Mouse (Mus musculus): ENCODE results near the gene Polr2l. TPM values are rescaled to one million over a fixed set of nuclear protein-coding genes. Genes with fewer than 3 reads are reported as not detected.

The Polr2l gene
- total RNA-seq, 1 experiment from 2014 or later: 47.0 TPM

DNA sequence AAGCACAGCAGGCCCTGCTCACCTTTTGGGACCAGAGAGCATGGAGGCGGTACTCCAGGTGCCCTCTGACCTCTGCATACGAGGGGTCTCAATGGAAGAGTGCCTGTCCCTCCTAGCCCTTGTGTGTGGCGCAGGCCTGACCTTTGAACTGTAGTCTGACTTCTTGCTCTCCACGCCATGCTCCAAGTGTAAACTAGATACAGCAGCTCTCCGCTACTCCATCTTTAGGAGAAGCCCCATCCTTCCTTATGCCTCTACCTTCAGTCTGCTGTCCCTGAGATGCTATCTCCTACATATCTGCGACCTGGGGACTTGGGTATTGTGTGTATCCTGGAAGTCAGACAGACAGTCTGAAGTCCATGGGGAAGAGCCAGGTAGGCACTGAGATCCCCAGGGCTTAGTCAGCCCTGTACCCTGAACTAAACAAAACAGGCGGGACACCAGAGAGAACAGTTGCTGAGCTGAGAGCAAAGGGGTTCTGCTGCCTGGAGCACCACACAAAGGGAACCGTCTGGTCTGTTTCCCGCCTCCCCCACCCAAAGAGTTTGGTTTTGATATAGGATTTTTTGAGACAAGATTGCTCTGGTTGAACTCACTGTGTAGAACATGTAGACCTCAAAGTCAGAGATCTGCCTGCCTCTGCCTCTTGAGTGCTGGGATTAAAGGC is 38.9 kb downstream of the Polr2l start:
- ATAC-seq (replicated peaks; ENCODE audit: low read depth, poor library complexity, severe bottlenecking): no peak

DNA sequence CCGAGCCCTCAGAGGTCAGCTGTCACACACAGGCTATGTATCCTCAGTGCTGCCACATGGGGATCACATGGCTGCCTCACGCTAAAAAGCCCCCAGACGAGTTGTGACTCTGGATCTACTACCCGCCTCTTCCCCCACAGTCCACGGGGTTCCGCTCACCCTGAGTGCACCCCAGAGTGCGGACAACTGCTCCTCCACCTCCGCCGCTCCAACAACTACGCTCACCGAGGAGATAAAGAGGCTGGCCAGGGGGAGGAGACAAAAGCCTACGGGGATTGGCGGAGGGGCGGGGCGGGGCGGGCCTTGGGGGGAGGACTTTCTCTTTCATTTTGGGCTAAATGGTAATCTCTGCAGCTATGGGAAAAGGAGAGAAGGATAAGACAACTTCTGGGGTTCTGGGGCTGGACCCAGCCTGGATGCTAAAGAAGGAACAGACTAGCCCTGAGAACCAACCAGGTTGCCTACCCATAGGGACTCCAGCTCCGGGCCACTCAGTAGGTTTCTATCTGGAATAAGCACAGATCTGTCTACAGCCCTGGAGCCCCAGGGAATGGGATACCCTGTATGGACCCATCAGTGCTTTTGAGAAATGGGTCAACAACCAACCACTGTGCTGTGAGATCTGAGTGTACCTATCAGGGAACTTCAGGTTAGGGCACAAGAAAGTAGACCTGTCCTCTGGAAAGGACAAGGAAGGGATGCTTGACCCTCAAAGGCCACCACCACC is 39.6 kb downstream of the Polr2l start:
- peak; percentile 74 for ATAC-seq (replicated peaks; ENCODE audit: low read depth, poor library complexity, severe bottlenecking)

DNA sequence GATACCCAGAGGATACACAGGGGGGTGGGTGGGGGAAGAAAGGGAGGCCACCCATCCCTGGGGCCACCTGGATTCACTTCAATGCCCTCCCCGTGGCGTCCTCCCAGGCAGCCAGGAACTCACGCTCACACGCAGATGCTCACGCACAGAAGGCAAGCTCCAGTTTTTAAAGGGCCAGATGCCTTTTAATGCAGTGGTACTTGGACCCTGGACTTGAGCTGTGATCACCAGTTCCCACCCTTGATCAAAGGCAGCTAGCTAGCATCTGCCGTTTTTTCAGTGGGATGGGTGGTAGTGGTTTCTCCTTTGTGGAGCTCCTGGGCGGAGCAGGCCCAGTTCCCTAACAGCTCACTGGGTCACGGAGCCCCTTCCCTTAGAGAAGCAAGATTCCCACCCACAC is 40.5 kb downstream of the Polr2l start:
- no peak for ATAC-seq (replicated peaks; ENCODE audit: low read depth, poor library complexity, severe bottlenecking)

DNA sequence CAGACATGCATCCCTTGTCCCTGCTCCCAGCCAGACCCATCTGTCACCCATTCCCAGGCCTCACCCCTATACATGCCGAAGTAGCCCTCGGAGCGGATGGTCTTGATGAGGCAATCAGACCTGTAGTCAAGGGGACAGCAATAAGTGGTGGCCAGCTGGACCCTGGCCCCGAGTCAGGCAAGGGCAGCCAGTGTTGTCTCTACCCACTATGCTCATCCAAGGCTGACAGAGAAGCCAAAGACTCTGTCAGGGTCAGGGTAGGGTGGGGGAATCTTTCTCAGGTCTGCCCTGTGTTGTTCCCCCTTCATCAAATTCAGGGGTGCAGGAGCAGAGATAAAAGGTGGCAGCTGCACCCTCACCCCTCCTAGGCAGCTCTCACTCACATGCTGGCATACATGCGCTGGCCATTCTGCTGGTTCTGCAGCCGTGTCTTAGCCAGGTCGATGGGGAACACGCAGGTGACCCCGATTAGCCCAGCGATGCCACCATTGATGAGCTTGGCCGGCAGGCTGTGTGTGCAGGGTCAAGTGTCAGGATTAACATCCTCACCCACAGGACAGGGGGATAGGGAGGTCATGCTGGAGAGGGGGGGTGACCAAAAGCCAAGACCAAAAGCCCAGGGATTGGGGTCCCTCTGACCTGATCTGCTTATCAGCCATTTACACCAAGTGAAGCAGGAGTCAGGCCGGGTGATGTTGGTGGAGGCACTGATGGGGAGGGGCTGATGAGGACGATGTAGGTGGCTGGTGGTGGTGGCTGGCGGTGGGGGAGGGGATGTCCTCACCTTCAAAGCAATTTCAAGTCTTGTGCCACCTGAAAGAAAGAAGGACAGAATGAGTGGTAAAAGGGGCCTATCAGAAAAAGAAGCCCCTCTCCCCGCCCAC is 41.2 kb downstream of the Polr2l start:
- ATAC-seq (replicated peaks; ENCODE audit: low read depth, poor library complexity, severe bottlenecking): no peak

DNA sequence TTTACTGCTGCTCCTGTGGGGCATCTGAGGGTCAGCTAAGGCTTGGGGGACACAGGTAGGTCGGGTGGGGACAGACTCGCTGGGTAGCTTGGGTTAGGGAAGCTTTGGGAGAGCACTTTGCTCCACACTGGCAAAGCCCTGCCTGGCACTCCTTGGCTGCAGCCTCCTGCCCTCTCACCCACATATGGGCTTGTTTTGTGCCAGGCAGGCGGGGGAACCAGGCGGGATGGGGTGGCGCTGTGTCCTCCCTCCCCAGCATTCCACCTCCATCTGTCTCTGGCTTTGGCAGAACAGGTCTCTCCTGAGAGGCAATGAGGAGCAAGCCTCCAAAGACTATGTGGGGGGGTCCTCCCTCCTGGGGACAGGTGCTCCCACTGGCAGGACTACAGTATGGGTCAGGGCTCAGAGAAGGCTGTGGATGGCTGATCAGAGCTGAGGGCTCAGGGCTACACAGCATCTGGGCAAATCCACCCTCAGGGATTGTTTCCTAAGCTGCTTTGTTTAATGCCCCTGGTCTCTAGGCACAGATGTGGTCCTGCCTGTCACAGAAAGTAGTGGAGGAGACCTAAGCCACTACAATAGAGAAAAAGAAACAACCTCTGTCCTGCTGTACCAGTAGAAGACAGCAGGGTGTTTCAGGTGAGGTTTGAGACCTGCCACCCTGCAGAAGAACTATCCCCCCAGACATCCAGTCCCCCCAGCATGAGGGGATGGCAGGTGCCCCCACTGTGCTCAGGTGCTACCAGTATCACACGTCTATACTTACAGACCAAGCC is 42.0 kb downstream of the Polr2l start:
- no peak for ATAC-seq (replicated peaks; ENCODE audit: low read depth, poor library complexity, severe bottlenecking)

DNA sequence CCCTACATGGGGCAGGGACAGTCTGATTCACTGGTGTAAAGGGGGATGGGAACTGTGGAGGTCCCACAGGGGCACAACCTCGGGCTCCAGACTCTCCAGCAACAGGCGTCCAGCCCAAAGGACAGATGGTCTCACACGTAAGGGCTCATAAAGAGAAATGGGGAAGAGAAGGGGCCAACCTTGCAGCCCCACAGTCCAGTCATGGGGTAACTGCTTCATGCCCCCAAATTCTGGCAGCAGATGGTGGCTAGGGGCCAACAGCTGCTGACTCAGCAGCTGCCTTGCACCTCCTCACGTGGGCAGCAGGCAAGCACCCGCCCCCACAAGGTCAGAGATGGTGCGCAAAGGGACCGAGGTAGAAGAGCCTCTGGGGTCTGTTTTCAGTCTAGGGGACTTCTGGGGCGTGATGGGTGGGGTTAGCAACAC is 42.7 kb downstream of the Polr2l start:
- ATAC-seq (replicated peaks; ENCODE audit: low read depth, poor library complexity, severe bottlenecking): no peak

DNA sequence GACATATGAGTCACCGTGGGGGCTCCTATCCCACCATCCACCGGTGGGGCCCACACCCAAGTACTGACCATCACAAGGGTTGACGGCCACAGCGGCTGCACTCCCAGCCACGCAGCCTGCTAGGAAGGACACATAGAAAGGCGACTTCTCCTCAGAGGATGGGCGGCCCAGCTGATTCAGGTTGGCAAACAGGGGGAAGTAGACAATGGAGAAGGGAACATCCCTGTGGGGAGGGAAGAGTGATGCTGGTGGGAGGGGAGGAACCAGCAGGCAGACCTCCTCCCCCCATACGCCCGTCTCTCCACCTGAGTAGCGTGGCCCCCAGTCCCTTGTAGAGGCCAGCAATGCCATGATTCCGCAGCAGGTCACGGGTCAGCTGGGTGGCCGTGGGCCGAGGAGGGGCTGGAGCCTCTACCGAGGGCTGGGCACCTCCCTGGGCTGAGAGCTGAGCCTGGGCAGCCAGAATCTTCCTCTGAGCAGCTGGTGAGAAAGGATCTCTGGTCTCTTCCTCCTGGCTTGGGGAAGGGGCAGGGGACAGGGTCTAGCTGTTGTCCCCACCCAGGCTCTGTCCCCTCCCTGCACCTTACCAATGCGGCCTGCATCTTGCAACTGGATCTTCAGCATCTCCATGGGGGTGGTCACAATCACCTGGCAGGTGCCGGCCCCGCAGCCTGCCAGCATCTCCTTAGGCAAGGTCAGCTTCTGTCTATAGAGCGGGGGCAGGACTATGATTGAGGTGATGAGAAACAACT is 43.3 kb downstream of the Polr2l start:
- no peak for ATAC-seq (replicated peaks; ENCODE audit: low read depth, poor library complexity, severe bottlenecking)

GRCm38 (mm10) chr7:141430585-141431240 is 44.2 kb downstream of the Polr2l start:
- no peak for ATAC-seq (replicated peaks; ENCODE audit: low read depth, poor library complexity, severe bottlenecking)

GRCm38 (mm10) chr7:141429840-141430584 is 44.9 kb downstream of the Polr2l start:
- no peak for ATAC-seq (replicated peaks; ENCODE audit: low read depth, poor library complexity, severe bottlenecking)

- no peak for ATAC-seq (replicated peaks; ENCODE audit: low read depth, poor library complexity, severe bottlenecking)
These were observed 45.6 kb downstream of the Polr2l start, which contains the start of gene Cend1 for GRCm38 (mm10) chr7:141429310-141429709. Cend1 (minus strand) TSS chr7:141429491.

DNA sequence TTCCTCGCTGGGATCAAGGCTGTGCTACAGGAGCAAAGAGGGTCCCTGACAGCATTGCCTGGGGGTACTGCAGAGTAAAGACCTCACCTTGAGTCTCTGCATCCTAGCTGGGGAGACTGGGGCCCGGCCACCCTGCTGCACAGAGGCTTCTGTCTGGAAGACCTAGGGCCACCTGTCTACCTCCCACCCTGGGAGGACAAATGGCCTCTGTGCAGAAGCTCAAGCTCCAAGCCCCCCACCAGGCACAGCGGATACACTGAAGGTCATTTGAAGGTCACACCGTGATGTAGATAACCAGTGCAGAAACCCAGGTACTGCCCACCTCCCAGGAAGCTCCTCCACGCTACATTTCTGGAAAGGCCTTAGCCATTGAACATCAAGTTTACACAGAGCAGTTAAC is 46.2 kb downstream of the Polr2l start:
- no peak for ATAC-seq (replicated peaks; ENCODE audit: low read depth, poor library complexity, severe bottlenecking)

GRCm38 (mm10) chr7:141426948-141427730 is 47.8 kb downstream of the Polr2l start:
- no peak for ATAC-seq (replicated peaks; ENCODE audit: low read depth, poor library complexity, severe bottlenecking)

GRCm38 (mm10) chr7:141423811-141424210 is 51.1 kb downstream of the Polr2l start:
- ATAC-seq (replicated peaks; ENCODE audit: low read depth, poor library complexity, severe bottlenecking): no peak

All from common myeloid progenitor, adult 5-6 weeks (primary cell).